Mouse (Mus musculus): Measurements from ENCODE around the gene Rerg. TPM values are rescaled to one million over a fixed set of nuclear protein-coding genes. Genes with fewer than 3 reads are reported as not detected.

Gene Rerg
- 23.9 and 24.5 TPM in 2 replicates for polyA plus RNA-seq (2015; fragmentation: Nextera tagmentation; extraction: Ambion mirVana)

DNA sequence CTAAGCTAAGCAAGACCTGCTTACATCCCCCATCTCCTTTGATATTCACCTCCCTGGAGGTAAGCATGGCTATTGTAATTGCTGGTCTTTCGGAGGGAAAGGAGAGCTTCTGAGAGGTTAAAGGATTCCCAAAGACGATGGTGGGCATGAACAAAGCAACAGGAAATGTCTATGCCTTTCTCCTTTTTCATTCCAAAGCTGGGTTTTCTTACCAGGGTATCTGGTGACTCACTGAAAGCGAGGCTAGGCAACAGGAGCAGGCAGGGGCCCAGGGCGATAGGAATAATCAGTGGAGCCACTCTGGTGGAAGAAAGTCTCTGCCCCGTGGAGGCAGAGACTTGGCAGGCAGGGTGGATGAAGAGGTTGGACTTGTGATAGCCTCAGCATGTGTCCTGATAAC, at the start of gene Rerg:
Gene Rerg, minus strand, starts transcription at position 272 of the 400 bp plus-strand sequence.
- no peak for DNase-seq (ENCODE audit: low spot score)
- Histone ChIP-seq H3K9ac (ENCODE audit: low read depth, low read length) (peak within 1 kb of the TSS; percentile 60), H3K4me2 (ENCODE audit: low read length) (peak within 1 kb of the TSS; percentile 66), H3K4me3 (replicated peaks; ENCODE audit: low read depth, low read length) (peak within 1 kb of the TSS; percentile 44), H3K9me3 (replicated peaks; ENCODE audit: low read length) (no peaks in the 10 kb centered on the region), H3K27ac (peak within 1 kb of the TSS; percentile 87), H3K4me1 (replicated peaks; ENCODE audit: insufficient read depth, low read length) (no peaks in the 10 kb centered on the region), H3K27me3 (ENCODE audit: insufficient read depth, low read length) (no peaks in the 10 kb centered on the region), H3K36me3 (ENCODE audit: insufficient read depth, low read length) (no peaks in the 10 kb centered on the region)
- no peak for ATAC-seq (replicated peaks; ENCODE audit: low FRiP score, low read depth)
- TF ChIP-seq CTCF (IDR thresholded peaks at IDR 0.05; ENCODE audit: low read depth) = no peak
- WGBS = 33% methylated on average over 5 of the region's 5 CpGs

DNA sequence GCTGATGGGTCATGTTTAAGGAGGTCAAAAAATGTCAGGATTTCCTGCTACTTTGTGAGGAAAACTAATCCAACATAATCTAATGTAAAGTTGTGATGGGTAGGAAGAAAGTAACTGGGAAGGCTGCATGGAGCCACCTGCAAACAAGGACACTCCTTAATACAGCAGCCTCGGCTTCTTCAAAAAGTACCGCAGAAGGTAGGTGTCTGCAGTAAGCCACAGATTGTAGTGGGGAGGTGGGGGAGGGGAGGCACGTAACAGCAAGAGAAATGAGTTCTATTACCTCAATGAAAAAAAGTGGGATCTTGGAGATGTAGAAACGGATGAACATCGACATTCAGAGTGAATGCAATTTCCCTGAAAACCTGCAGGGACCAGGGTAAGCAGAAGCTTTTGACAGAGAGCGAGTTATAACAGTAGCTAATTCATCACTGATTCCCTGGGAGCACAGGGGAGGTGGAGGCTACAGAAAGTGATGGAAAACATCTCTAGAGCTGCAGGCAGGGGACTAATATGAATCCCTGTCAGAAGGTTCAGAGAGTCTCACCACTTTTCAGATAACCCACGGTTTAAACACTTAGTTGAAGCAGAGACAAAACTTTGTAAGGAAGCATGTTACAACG, 47.7 kb upstream of the Rerg start:
- WGBS = 81% methylated on average over 8 of the region's 8 CpGs

DNA sequence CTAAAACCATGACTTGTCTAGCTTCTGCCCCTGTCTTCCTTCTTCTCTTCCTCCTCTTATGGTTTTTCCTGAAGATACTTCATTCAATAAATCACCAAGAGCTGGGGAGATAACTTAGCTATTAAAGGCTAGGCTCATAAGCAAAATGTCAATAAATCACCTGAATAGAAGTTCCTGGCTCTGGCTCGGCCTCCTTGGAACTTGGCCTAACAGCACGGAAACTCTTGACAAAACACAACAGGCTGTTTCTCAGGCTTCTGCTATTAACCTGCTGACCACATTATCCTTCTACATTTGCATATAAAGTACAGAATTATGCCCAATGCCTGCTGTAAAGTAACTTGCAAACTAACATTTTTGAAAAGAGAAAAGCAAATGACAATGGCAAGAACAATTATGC, 41.1 kb upstream of the Rerg start:
- H3K4me1 ChIP-seq (replicated peaks; ENCODE audit: insufficient read depth, low read length) = no peaks in the 10 kb centered on the region
- DNase-seq (ENCODE audit: low spot score) (no peak), ATAC-seq (replicated peaks; ENCODE audit: low FRiP score, low read depth) (no peak)
- H3K36me3 ChIP-seq (ENCODE audit: insufficient read depth, low read length) = no peaks in the 10 kb centered on the region
- H3K9me3 ChIP-seq (replicated peaks; ENCODE audit: low read length) = no peaks in the 10 kb centered on the region; the same call in 1 of the 2 replicates
- TF ChIP-seq CTCF (IDR thresholded peaks at IDR 0.05; ENCODE audit: low read depth) = no peak
- H3K4me3 ChIP-seq (replicated peaks; ENCODE audit: low read depth, low read length) = no peak overlapping the region
- no peak overlapping the region for H3K9ac ChIP-seq (ENCODE audit: low read depth, low read length)
- H3K4me2 ChIP-seq (ENCODE audit: low read length) = no peak overlapping the region
- WGBS = 40% methylated on average over 2 of the region's 2 CpGs
- H3K27ac ChIP-seq = no peak overlapping the region
- no peaks in the 10 kb centered on the region for H3K27me3 ChIP-seq (ENCODE audit: insufficient read depth, low read length)

More for the DNA sequence above, 47.7 kb upstream of the Rerg start:
- TF ChIP-seq CTCF (IDR thresholded peaks at IDR 0.05; ENCODE audit: low read depth) = no peak
- H3K9ac ChIP-seq (ENCODE audit: low read depth, low read length) = no peak overlapping the region
- H3K9me3 ChIP-seq (replicated peaks; ENCODE audit: low read length) = no peaks in the 10 kb centered on the region
- H3K27me3 ChIP-seq (ENCODE audit: insufficient read depth, low read length) = no peaks in the 10 kb centered on the region
- no peak overlapping the region for H3K4me2 ChIP-seq (ENCODE audit: low read length)
- H3K36me3 ChIP-seq (ENCODE audit: insufficient read depth, low read length) = no peaks in the 10 kb centered on the region
- no peak overlapping the region for H3K27ac ChIP-seq
- no peak for DNase-seq (ENCODE audit: low spot score)
- H3K4me1 ChIP-seq (replicated peaks; ENCODE audit: insufficient read depth, low read length) = no peaks in the 10 kb centered on the region
- no peak overlapping the region for H3K4me3 ChIP-seq (replicated peaks; ENCODE audit: low read depth, low read length)
- ATAC-seq (replicated peaks; ENCODE audit: low FRiP score, low read depth) = no peak

DNA sequence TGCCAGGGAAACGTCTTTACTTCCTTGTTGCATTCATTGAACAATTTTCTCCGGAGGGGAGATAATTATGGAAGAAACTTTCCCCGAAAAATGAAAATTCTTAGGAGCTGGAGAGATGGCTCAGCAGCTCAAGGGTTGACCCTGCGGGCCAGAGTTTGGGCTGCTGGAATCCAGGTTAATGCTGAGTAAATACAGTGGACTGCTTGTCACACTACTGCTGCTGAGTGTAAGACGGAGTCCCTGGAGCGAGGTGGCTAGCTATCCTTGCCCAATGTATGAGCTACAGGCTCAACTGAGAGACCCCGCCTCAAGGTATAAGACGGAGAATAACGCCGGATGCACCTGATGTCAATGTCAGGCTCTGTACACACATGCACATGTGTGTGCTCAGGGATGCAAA, 40.7 kb upstream of the Rerg start:
- H3K27ac ChIP-seq = no peak overlapping the region
- no peak overlapping the region for H3K4me3 ChIP-seq (replicated peaks; ENCODE audit: low read depth, low read length)
- H3K27me3 ChIP-seq (ENCODE audit: insufficient read depth, low read length) = no peaks in the 10 kb centered on the region
- DNase-seq (ENCODE audit: low spot score) = no peak
- no peak overlapping the region for H3K9ac ChIP-seq (ENCODE audit: low read depth, low read length)
- WGBS = 93% methylated on average over 10 of the region's 10 CpGs
- ATAC-seq (replicated peaks; ENCODE audit: low FRiP score, low read depth) = no peak
- no peak overlapping the region for H3K4me2 ChIP-seq (ENCODE audit: low read length)
- H3K36me3 ChIP-seq (ENCODE audit: insufficient read depth, low read length) = no peaks in the 10 kb centered on the region
- H3K9me3 ChIP-seq (replicated peaks; ENCODE audit: low read length) = no peaks in the 10 kb centered on the region; the same call in 1 of the 2 replicates
- no peak for TF ChIP-seq CTCF (IDR thresholded peaks at IDR 0.05; ENCODE audit: low read depth)
- H3K4me1 ChIP-seq (replicated peaks; ENCODE audit: insufficient read depth, low read length) = no peaks in the 10 kb centered on the region

DNA sequence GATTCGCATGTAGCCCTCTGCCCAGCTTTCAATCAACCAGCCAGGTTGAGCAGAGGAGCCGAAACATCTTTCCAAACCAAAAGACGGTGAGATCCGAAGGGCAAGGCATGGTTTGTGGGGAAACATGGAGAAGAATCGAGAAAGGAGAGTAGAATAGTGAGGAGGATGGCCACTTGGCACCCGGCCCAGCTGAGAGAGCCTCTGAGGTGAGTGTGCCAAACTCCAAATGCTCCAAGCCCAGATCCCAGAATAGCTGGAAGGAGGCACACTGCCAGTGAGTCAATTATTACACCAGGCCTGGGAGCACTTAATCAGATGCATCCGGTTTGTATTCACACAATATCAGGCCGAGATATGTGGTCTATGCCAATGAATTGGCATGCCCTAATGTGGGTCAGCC, 39.7 kb upstream of the Rerg start:
- Histone ChIP-seq H3K27ac (no peak overlapping the region), H3K27me3 (ENCODE audit: insufficient read depth, low read length) (no peaks in the 10 kb centered on the region), H3K9ac (ENCODE audit: low read depth, low read length) (no peak overlapping the region), H3K9me3 (replicated peaks; ENCODE audit: low read length) (no peaks in the 10 kb centered on the region; the same call in 1 of the 2 replicates), H3K4me1 (replicated peaks; ENCODE audit: insufficient read depth, low read length) (no peaks in the 10 kb centered on the region), H3K4me2 (ENCODE audit: low read length) (no peak overlapping the region), H3K4me3 (replicated peaks; ENCODE audit: low read depth, low read length) (no peak overlapping the region), H3K36me3 (ENCODE audit: insufficient read depth, low read length) (no peaks in the 10 kb centered on the region)
- no peak for TF ChIP-seq CTCF (IDR thresholded peaks at IDR 0.05; ENCODE audit: low read depth)
- DNase-seq (ENCODE audit: low spot score) (peak; percentile 13), ATAC-seq (replicated peaks; ENCODE audit: low FRiP score, low read depth) (no peak)
- WGBS = 78% methylated on average over 8 of the region's 8 CpGs

DNA sequence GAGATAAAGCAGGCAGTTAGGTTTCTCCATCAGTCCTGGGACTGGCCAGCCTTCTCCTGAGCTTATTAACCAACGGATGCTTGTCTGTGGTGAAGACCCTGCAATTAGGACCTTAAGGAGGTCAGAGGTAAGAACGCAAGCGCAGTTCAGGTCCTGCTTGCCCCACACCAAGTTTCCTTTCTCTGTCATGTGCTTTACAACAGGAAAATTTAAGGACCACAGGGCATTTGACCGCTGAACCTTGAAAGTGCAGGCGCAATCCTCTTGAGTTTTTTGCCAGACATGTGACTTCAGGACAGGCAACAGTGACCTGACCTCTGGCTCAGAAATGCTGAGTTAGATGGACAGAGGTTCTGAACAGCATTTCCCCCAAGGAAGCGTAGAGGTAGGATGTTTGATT, 36.8 kb upstream of the Rerg start:
- 49% methylated on average over 6 of the region's 6 CpGs for WGBS
- Histone ChIP-seq H3K9me3 (replicated peaks; ENCODE audit: low read length) (no peaks in the 10 kb centered on the region; the same call in 1 of the 2 replicates), H3K27ac (no peak overlapping the region), H3K4me2 (ENCODE audit: low read length) (no peak overlapping the region), H3K36me3 (ENCODE audit: insufficient read depth, low read length) (no peaks in the 10 kb centered on the region), H3K27me3 (ENCODE audit: insufficient read depth, low read length) (no peaks in the 10 kb centered on the region), H3K9ac (ENCODE audit: low read depth, low read length) (no peak overlapping the region), H3K4me3 (replicated peaks; ENCODE audit: low read depth, low read length) (no peak overlapping the region), H3K4me1 (replicated peaks; ENCODE audit: insufficient read depth, low read length) (no peaks in the 10 kb centered on the region)
- DNase-seq (ENCODE audit: low spot score) (peak; percentile 12), ATAC-seq (replicated peaks; ENCODE audit: low FRiP score, low read depth) (no peak)
- no peak for TF ChIP-seq CTCF (IDR thresholded peaks at IDR 0.05; ENCODE audit: low read depth)

All from kidney, postnatal 0 days (tissue).